Mouse (Mus musculus) T-cell, adult 2 months (primary cell): Measurements from ENCODE around the gene Bclaf3.

Experiments used
- DNase-seq: peaks from one replicate; pipeline ENCODE4 v3.0.0; 2022; ENCODE audit warnings: low spot score

The Bclaf3 gene

GRCm38 (mm10) chrX:159626907-159627587 is 100.6 kb downstream of the Bclaf3 start, which contains the start of gene Sh3kbp1:
Gene Sh3kbp1, plus strand, starts transcription at chrX:159627272.
- peak; percentile 67 for DNase-seq

GRCm38 (mm10) chrX:159627588-159628566 is 101.4 kb downstream of the Bclaf3 start:
- DNase-seq = peak; percentile 25

DNA sequence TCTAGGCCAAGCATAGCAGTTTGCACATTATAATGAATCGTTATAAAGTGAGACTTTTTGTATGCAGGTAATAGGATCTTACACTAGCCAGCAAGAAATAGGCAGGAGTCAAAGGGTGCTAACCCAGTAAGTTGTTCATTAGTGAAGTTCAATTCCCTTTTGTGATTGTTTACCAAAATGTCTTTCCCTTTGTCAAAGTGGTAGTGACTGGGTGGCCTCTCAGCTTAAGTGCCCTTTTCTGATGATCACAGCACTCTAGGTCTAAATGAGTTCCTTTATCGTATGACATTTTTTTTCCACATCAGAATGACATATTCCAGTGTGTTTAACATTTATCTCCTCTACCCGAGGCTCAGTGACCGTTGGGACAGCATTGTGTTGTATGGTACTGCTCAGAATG is 102.1 kb downstream of the Bclaf3 start:
- DNase-seq = no peak

GRCm38 (mm10) chrX:159629203-159629602 is 102.7 kb downstream of the Bclaf3 start:
- DNase-seq = no peak

- DNase-seq = no peak
Observed at GRCm38 (mm10) chrX:159638500-159639227, 112.2 kb downstream of the Bclaf3 start.

DNA sequence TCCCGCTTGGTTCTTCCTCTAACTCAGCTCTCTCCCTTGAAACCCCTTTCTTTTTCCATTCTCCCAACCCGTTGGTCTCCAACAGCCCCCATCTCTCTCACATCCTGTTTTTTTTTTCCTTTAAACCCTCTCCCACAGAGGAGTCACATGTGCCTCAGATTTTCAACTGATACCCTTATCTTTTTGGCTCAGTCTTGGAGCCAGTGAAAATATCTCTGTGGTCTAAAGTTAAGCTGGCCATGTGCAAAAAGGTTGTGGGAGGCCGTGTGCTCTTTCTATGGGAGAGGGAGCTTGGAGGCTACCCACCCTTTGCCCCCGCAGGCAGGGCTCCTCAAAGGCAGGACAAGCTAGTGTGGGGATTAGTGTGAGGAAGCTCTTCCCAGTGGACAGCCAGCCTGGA is 113.5 kb downstream of the Bclaf3 start:
- no peak for DNase-seq
